Mouse (Mus musculus) stomach, embryonic 14.5 days (tissue): Measurements from ENCODE around the gene Vps13d. TPM values are rescaled to one million over a fixed set of nuclear protein-coding genes. Genes with fewer than 3 reads are reported as not detected.
A peak's percentile ranks its signal among the peaks of the same experiment; 100 is the strongest.

Experiments
- ATAC-seq: fragments of 200-750 bp; cut with Nextera tagmentation; 2 replicates; pipeline ENCODE4 v1.8.0; 2017; ENCODE audit warnings: low read depth, moderate TSS enrichment; ENCODE audit not compliant: insufficient number of reproducible peaks, insufficient read depth, low FRiP score
- H3K27ac ChIP-seq: fragments of 300-500 bp; sonication (generic); 2 replicates; pipeline ENCODE4 v1.5.1; 2014; ENCODE audit warnings: mild to moderate bottlenecking, low read length, moderate library complexity, mixed read lengths
- H3K27me3 ChIP-seq: fragments of 300-500 bp; sonication (generic); 2 replicates; pipeline ENCODE4 v1.6.1; 2014; ENCODE audit warnings: low read length, control low read depth, mixed read lengths; ENCODE audit not compliant: control insufficient read depth, insufficient read depth
- H3K36me3 ChIP-seq: fragments of 300-500 bp; sonication (generic); 2 replicates; pipeline ENCODE4 v1.6.1; 2014; ENCODE audit warnings: mild to moderate bottlenecking, control low read depth, low read length, moderate library complexity, mixed read lengths; ENCODE audit not compliant: control insufficient read depth, insufficient read depth
- H3K4me1 ChIP-seq: fragments of 300-500 bp; sonication (generic); 2 replicates; pipeline ENCODE4 v1.6.1; 2014; ENCODE audit warnings: low read length, control low read depth, mixed read lengths; ENCODE audit not compliant: control insufficient read depth, insufficient read depth
- H3K4me2 ChIP-seq: fragments of 300-500 bp; sonication (generic); replicated peaks from 2 replicates; pipeline ENCODE4 v1.6.1; 2014; ENCODE audit warnings: low read depth, low read length, control low read depth
- H3K4me3 ChIP-seq: fragments of 300-500 bp; sonication (generic); 2 replicates; pipeline ENCODE4 v1.5.1; 2014; ENCODE audit warnings: low read depth, low read length, control low read depth
- H3K9ac ChIP-seq: fragments of 300-500 bp; sonication (generic); replicated peaks from 2 replicates; pipeline ENCODE4 v1.6.1; 2014; ENCODE audit warnings: low read depth, mild to moderate bottlenecking, control low read depth, low read length, moderate library complexity, mixed read lengths
- H3K9me3 ChIP-seq: fragments of 300-500 bp; sonication (generic); 2 replicates; pipeline ENCODE4 v1.6.1; 2016; ENCODE audit warnings: low read depth, low read length, control low read depth; ENCODE audit not compliant: control insufficient read depth
- WGBS: fragments of 180-500 bp; shearing (Covaris S2); extraction: QIAGEN DNeasy Blood & Tissue Kit; methylation state at CpG from one replicate; pipeline ENCODE4 v1.1.7; 2014; 5-methylcytosine and 5-hydroxymethylcytosine counted together
- polyA plus RNA-seq: library from polyadenylated mRNA; unstranded; fragments of >200 nt; fragmentation: Nextera tagmentation; extraction: Ambion mirVana; gene quantifications from 2 replicates; pipeline ENCODE4 v1.2.1, GENCODE M21; 2014

Gene Vps13d
- polyA plus RNA-seq, 1 experiment from 2014 or later = 15.0 TPM

GRCm38 (mm10) chr4:145207718-145208371, 13.0 kb upstream of the Vps13d start:
- Histone ChIP-seq H3K4me1 (no peaks in the 10 kb centered on the region), H3K27me3 (no peaks in the 10 kb centered on the region), H3K9me3 (no peaks in the 10 kb centered on the region), H3K4me3 (no peak overlapping the region), H3K27ac (no peak overlapping the region), H3K9ac (no peak overlapping the region), H3K4me2 (no peak overlapping the region), H3K36me3 (no peaks in the 10 kb centered on the region)
- ATAC-seq = no peak
- whole genome bisulfite sequencing = 83% methylated on average over 3 of the region's 3 CpGs

- WGBS = 85% methylated on average over 8 of the region's 8 CpGs
- no peak overlapping the region for H3K9ac ChIP-seq
- no peak overlapping the region for H3K4me3 ChIP-seq
Measured at GRCm38 (mm10) chr4:145204779-145205178, 10.0 kb upstream of the Vps13d start.

GRCm38 (mm10) chr4:145203305-145203704, 8.5 kb upstream of the Vps13d start:
- ATAC-seq = no peak
- Histone ChIP-seq H3K4me2 (no peak overlapping the region), H3K27ac (no peak overlapping the region), H3K27me3 (no peaks in the 10 kb centered on the region), H3K4me1 (0 out of 2 replicates have a peak, but pooled peaks cover 5% of the 10 kb centered on the region), H3K9ac (no peak overlapping the region), H3K36me3 (no peaks in the 10 kb centered on the region), H3K4me3 (no peak overlapping the region), H3K9me3 (no peaks in the 10 kb centered on the region)
- WGBS = 58% methylated on average over 2 of the region's 2 CpGs

More at GRCm38 (mm10) chr4:145204779-145205178, 10.0 kb upstream of the Vps13d start:
- H3K4me1 ChIP-seq = 0 out of 2 replicates have a peak, but pooled peaks cover 5% of the 10 kb centered on the region
- no peak for ATAC-seq
- no peak overlapping the region for H3K4me2 ChIP-seq
- no peaks in the 10 kb centered on the region for H3K9me3 ChIP-seq
- H3K27me3 ChIP-seq = no peaks in the 10 kb centered on the region
- no peak overlapping the region for H3K27ac ChIP-seq
- H3K36me3 ChIP-seq = no peaks in the 10 kb centered on the region

GRCm38 (mm10) chr4:145201424-145201823, 6.6 kb upstream of the Vps13d start:
- no peaks in the 10 kb centered on the region for H3K36me3 ChIP-seq
- no peak overlapping the region for H3K4me3 ChIP-seq
- no peak for ATAC-seq
- no peak overlapping the region for H3K4me2 ChIP-seq
- no peak overlapping the region for H3K9ac ChIP-seq
- H3K27ac ChIP-seq = no peak overlapping the region
- H3K4me1 ChIP-seq = 0 out of 2 replicates have a peak, but pooled peaks cover 5% of the 10 kb centered on the region
- H3K27me3 ChIP-seq = no peaks in the 10 kb centered on the region
- WGBS = 61% methylated on average over 3 of the region's 3 CpGs
- no peaks in the 10 kb centered on the region for H3K9me3 ChIP-seq

GRCm38 (mm10) chr4:145199982-145200699, 5.3 kb upstream of the Vps13d start:
- ATAC-seq = peak; percentile 77
- Histone ChIP-seq H3K4me3 (no peak overlapping the region), H3K27me3 (no peaks in the 10 kb centered on the region), H3K9me3 (no peaks in the 10 kb centered on the region), H3K36me3 (no peaks in the 10 kb centered on the region), H3K9ac (no peak overlapping the region), H3K27ac (no peak overlapping the region), H3K4me1 (0 out of 2 replicates have a peak, but pooled peaks cover 5% of the 10 kb centered on the region), H3K4me2 (no peak overlapping the region)
- WGBS = 29% methylated on average over 11 of the region's 11 CpGs

GRCm38 (mm10) chr4:145196586-145196985, 1.8 kb upstream of the Vps13d start:
- Histone ChIP-seq H3K4me1 (peaks cover 11% of the 10 kb centered on the region; the same call in 1 of the 2 replicates), H3K36me3 (no peaks in the 10 kb centered on the region; the same call in 1 of the 2 replicates), H3K4me3 (no peak overlapping the region), H3K9ac (no peak overlapping the region), H3K27me3 (no peaks in the 10 kb centered on the region), H3K27ac (no peak overlapping the region), H3K9me3 (no peaks in the 10 kb centered on the region), H3K4me2 (no peak overlapping the region)
- ATAC-seq = no peak
- WGBS = 81% methylated on average over 4 of the region's 4 CpGs

GRCm38 (mm10) chr4:145195172-145195571, 367 bp upstream of the Vps13d start:
- Histone ChIP-seq H3K9me3 (no peaks in the 10 kb centered on the region), H3K4me3 (peak overlapping the region; percentile 93; the same call in 1 of the 2 replicates), H3K36me3 (no peaks in the 10 kb centered on the region; the same call in 1 of the 2 replicates), H3K27ac (no peak overlapping the region), H3K4me1 (peaks cover 8% of the 10 kb centered on the region; the same call in 1 of the 2 replicates), H3K4me2 (peak overlapping the region; percentile 25; the same call in 1 of the 2 replicates), H3K9ac (no peak overlapping the region; the same call in 1 of the 2 replicates), H3K27me3 (no peaks in the 10 kb centered on the region)
- no peak for ATAC-seq
- 18% methylated on average over 5 of the region's 5 CpGs for WGBS

GRCm38 (mm10) chr4:145193991-145194511, 754 bp downstream of the Vps13d start:
- peak overlapping the region; percentile 89 for H3K9ac ChIP-seq
- under 1% methylated on average over 10 of the region's 10 CpGs for WGBS
- H3K27ac ChIP-seq = peak overlapping the region; percentile 16
- peak overlapping the region; percentile 93 for H3K4me3 ChIP-seq
- peak; percentile 14; the same call in 1 of the 2 replicates for ATAC-seq
- H3K9me3 ChIP-seq = no peaks in the 10 kb centered on the region
- peak overlapping the region; percentile 81 for H3K4me2 ChIP-seq
- H3K36me3 ChIP-seq = no peaks in the 10 kb centered on the region; the same call in 1 of the 2 replicates
- H3K27me3 ChIP-seq = no peaks in the 10 kb centered on the region
- peaks cover 6% of the 10 kb centered on the region; the same call in 1 of the 2 replicates for H3K4me1 ChIP-seq
